Mouse (Mus musculus) lung, postnatal 14 days (tissue): ENCODE measurements around the gene Olfr1188.
"Not testable (repeated sequence)": the region's sequence is repeated elsewhere in the genome, so short reads cannot be mapped to it uniquely, and the experiment has no call there.

Source experiments
- DNase-seq: peaks from one replicate; pipeline ENCODE4 v3.0.0; 2021

The Olfr1188 gene

GRCm38 (mm10) chr2:88556635-88557034, at the start of gene Olfr1188:
Gene Olfr1188, plus strand, starts transcription at chr2:88556935.
- no peak for DNase-seq

GRCm38 (mm10) chr2:88518251-88518650, 38.5 kb upstream of the Olfr1188 start, which contains the start of gene Olfr1186:
Gene Olfr1186, plus strand, starts transcription at chr2:88518551.
- DNase-seq, result no peak

- no peak for DNase-seq
These were observed 31.0 kb upstream of the Olfr1188 start for GRCm38 (mm10) chr2:88525720-88526119.

GRCm38 (mm10) chr2:88572696-88573095, 16.0 kb downstream of the Olfr1188 start:
- not testable (repeated sequence) for DNase-seq

- no peak for DNase-seq
These were observed 29.4 kb downstream of the Olfr1188 start, which contains the start of gene Olfr1189 for GRCm38 (mm10) chr2:88586154-88586553. Gene Olfr1189, plus strand, starts transcription at chr2:88586454.
